Mouse (Mus musculus): ENCODE measurements at regions not wholly inside any gene's neighbourhood (a gene's known extent, or its start where the extent isn't known, plus 50 kb on each side); places are given as distances from the start of the nearest gene placed in this dataset.

- peak; percentile 59 to 73 for DNase-seq
Measured at GRCm38 (mm10) chr11:113031405-113031804, 249.4 kb downstream of the Sox9 start.

- DNase-seq = no peak
Measured at GRCm38 (mm10) chr11:113032487-113033228, 250.6 kb downstream of the Sox9 start.

- no peak for DNase-seq
Measured at GRCm38 (mm10) chr11:113034911-113035310, 252.9 kb downstream of the Sox9 start.

DNA sequence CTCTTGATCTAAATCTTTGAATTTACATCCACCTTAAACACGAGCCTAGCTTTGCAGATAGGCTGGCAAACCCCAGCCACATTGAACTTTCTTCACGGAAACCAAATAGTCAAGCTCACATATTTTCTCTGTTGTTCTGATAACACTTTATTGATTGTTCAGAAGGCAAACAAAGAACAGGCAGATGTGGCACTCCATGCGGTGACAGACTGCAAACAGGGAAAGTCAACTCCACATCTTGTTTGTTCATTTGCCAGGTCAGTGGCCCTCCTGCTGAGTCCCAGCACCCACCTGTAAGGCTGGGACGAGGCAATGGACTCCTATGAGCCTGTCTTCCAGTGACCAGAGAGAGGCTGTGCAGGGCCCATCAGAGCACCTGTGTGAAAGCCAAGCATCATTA, 255.7 kb downstream of the Sox9 start:
- DNase-seq = no peak

DNA sequence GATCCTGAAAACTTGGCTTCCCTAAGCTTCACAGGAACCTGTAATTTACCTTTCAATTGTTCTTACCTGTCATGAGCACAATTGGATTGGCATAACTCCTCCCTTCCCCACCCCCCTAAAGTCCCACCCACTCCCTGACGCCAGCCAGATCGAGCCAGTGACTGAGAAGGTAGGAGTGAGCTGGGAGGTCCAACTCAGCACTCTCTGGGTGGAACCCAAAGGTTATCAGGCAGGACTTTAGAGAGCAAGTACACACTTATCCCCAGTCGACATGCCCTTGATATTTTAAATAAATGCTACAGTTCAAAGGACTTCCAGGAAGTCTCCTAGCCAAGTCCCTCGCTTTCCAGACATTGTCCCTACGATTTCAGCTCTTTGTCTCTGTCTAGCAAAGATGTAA, 260.7 kb downstream of the Sox9 start:
- DNase-seq = no peak

GRCm38 (mm10) chr11:113046200-113047051, 264.4 kb downstream of the Sox9 start:
- DNase-seq = peak; percentile 62 to 69

- peak in 1 of 2 experiments; percentile 17 for DNase-seq
Measured at GRCm38 (mm10) chr11:113048158-113048557, 266.1 kb downstream of the Sox9 start.

DNA sequence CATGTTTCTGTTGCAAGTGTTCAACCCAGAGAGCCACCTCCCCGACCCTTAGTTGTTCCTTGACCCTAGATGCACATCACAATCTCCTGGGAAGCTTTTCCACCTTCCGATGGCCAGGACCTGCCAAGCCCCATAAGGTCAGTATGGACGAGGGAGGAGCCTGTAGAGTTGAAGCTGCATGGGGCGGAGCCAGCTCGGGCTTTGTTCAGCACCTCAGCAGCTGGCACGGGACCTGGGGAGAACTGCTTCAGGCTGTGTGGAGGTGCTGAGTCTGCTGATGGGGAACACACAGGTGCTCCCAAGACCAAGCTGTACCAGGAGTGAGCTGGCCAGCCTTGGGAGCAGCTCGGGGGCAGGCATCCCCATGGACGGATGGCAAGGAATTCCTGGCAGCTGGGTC, 267.6 kb downstream of the Sox9 start:
- peak; percentile 20 to 27 for DNase-seq

GRCm38 (mm10) chr11:113052536-113052935, 270.5 kb downstream of the Sox9 start:
- DNase-seq = no peak

DNA sequence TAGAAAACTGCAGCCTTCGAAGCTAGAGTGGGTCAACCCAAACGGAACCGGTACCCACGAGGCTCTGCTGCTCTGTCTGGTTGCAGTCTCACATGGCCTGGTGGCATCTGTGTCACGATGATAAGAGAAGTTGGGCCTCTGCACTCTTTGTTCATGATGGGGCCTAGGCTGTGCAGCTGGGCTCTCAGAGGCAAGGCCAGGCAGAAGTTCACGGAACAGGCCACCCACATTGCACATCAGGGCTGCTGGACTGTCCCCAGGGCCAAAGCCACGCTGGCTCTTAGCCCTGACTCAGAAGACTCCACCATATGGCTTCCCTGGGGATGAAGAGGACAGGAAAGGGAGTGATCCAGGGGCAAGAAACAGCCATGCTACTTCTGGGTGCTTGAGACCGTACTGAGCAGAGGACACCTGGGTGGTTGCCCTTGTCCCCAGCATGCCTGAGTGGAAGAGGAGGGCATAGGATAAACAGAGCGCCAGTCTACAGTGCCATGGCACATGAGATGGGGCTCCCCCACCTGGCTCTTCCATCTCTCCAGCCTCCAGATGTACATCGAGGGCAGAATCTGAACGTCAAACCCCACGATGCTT, 274.1 kb downstream of the Sox9 start:
- DNase-seq = peak; percentile 28 to 51

DNA sequence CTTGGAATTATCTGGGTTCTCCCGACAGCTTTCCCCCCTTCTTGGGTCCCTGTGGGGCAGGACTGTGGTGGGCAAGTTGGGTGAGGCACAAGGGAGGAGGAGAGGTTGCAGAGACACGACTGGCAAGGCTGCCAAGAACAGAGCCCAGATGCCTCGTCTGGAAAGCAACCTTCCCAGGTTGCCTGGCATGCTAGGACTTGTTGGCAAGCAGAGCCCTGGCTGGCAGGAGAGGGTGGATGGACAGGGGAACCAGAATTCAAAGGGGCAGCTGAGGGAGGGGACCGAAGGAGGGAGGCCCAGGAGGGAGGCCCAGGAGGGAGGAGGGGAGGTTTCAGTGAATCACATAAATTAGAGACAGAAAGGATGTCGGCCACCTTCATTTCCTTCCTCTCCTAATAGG, 274.8 kb downstream of the Sox9 start:
- peak; percentile 13 to 27 for DNase-seq

- no peak for DNase-seq
Measured at GRCm38 (mm10) chr11:113070365-113070764, 288.3 kb downstream of the Sox9 start.

DNA sequence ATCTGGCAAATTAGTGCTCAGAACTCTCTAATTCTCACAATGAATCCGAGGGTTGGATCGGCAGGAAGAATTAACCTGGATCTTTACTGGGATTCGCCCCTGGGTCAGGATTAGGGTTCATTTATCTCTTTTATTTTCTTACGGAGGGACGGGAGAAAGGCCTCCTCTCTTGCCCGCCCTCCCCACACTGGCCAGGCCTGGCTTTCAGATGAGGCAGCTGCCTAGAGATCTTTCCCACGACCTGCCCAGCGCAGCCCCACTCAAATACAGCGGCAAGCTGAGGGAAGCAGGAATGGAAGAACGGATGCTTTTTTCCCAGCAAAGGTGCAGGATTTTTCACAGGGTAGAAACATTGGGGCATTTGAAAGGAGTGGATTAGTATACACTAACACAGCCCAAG, 289.9 kb downstream of the Sox9 start:
- DNase-seq = no peak

DNA sequence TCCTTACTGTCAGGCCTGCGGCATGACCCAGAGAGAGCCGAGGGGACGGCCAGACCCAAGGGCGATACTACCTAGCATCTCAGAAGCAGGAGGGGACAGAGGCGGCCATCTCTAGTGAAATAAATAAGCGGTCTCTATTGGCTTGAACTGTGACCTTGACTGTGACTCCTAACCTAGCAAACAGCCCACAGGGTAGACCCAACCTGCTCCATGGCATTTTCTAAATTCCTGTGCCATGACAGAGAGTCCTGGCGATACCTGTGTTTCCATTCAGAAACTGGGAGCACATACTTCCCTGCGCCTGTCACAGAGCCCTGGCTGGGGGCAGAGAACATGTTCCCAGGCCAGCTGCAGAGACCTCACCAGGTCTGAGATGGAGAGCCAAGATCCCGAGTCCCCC, 292.3 kb downstream of the Sox9 start:
- DNase-seq = no peak

- no peak for DNase-seq
Measured at GRCm38 (mm10) chr11:113076371-113076770, 294.3 kb downstream of the Sox9 start.

DNA sequence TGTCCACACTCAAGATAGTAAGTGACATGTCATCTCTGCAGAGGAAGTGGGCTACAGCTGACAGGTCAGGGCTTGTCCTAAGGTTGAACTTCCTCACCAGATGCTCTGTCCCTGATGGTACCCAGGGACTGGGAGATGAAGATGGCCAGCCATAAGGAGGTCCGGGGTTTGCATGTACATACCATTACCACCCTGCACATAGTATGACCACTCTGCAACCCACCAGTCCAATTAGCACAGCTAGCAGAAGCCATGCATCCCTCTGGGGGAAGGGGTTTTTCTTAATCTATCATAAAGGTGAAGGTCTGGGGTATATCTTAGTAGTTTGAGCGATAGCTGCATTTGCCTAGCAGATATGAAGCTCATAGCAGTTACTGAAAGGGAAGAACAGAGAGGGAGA, 298.3 kb downstream of the Sox9 start:
- DNase-seq = no peak

GRCm38 (mm10) chr11:113084442-113084841, 302.4 kb downstream of the Sox9 start:
- DNase-seq = no peak

GRCm38 (mm10) chr11:113085556-113085955, 303.5 kb downstream of the Sox9 start:
- DNase-seq = no peak

DNA sequence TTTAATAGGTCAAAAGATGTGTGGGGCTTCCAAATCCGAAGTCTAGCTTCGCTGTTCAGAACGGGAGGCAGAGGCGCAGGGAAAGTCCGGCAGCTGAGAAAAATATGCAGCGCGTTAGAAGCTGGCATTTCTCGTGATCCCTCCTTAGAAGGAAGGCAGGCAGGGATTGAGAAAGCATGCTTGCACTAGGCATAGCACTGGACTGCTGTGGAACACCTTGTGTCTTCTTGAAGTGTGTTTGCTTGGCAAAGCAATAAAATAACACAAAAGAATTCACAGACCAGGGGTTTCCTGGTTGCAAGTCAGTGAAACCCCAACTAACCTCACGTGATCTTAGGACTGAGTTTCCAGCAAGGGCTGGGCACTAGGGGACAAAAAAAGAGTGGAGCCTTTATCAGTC, 305.1 kb downstream of the Sox9 start:
- no peak for DNase-seq

DNA sequence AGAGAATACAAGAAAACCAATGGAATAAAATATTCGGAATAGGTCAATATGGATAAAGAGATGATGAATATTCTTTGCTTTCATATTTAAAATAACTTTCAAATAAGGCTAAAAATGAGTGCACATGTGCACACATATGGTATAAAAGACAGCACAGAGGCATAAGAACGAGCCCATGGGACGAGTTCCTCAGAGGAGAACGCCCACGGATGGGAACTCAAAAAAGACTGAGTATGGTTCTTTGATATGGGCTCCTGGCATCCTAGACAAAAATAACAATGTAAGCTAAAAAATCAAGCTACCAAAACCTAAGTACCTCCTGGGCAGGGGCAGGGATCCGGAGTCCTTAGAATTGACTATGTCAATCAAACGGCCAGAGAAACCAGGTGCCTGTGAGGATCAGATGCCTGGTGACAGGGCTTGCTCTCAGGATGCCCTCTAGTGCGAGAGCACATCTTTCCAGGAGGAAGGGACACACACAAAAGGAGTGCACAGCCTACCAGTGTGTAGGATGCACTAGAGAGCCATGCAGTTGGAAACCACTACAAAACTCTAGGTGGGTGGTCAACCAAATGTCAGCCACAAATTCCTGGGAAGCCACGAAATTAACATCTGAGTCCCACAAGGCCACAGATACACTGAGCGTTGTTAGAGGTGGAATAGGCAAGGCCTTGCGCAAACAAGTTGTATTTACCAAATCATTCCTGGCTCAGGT, 307.8 kb downstream of the Sox9 start:
- no peak for DNase-seq

DNA sequence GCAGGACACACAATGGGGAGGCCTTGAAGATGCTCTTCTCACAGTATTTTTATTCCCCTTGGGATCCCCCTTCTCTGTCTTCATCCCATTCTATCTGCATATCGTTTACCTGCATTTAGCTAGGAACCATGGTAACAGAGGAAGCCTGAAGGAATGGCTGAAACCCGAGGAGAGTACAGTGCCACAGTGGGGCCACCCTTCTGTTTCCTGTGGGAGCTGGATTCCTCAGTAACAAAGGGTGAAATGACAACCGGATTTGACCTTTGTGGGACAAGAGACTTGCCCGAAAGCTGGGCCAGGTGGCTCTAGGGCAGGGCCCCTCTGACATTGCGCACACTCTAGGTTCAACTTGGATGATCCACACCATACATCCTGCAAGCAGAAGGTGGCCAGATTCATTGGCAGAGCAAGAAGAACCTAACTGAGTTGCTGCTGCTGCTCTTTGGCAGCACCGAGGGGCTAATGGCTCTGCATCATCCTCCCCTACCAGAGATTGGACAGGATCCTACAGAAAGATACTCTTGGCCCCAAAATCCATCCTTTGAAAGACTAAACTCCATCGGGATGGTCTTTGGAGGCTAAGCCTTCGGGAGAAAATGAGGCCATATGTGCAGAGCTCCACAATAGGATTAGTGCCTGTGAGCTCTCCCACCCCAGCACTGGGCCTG, 310.0 kb downstream of the Sox9 start:
- no peak for DNase-seq

- no peak for DNase-seq
Measured at GRCm38 (mm10) chr11:113093895-113094445, 311.9 kb downstream of the Sox9 start.
